Mouse (Mus musculus) G1E (cell line): ENCODE results near the gene G6pc3. TPM values are rescaled to one million over a fixed set of nuclear protein-coding genes. Genes with fewer than 3 reads are reported as not detected.

Experiments
- ATAC-seq: 2 replicates; pipeline ENCODE4 v1.8.0; 2016; ENCODE audit warnings: mild to moderate bottlenecking; ENCODE audit not compliant: insufficient number of reproducible peaks, poor library complexity, low FRiP score, severe bottlenecking; ENCODE audit errors: extremely low read depth
- DNase-seq: peaks from one replicate; pipeline ENCODE4 v3.0.0; 2012; ENCODE audit warnings: low spot score
- H3K27me3 ChIP-seq: 2 replicates; pipeline ENCODE4 v1.6.1; 2012; ENCODE audit warnings: mild to moderate bottlenecking, low read length, inconsistent platforms; ENCODE audit not compliant: insufficient read depth
- H3K36me3 ChIP-seq: replicated peaks from 2 replicates; pipeline ENCODE3; 2012; ENCODE audit warnings: mild to moderate bottlenecking, inconsistent platforms
- H3K4me1 ChIP-seq: 2 replicates; pipeline ENCODE4 v1.6.1; 2012; ENCODE audit warnings: low read depth, low read length, inconsistent platforms, mixed read lengths; ENCODE audit not compliant: insufficient read depth
- H3K4me3 ChIP-seq: 2 replicates; pipeline ENCODE4 v1.5.1; 2012; ENCODE audit warnings: low read depth, mild to moderate bottlenecking, inconsistent platforms, low read length, moderate library complexity, mixed read lengths
- H3K9me3 ChIP-seq: replicated peaks from 2 replicates; pipeline ENCODE4 v1.6.1; 2012; ENCODE audit warnings: inconsistent platforms
- CTCF ChIP-seq: IDR thresholded peaks from 2 replicates; pipeline ENCODE4 v1.5.1; 2012; ENCODE audit warnings: low read depth, low read length, inconsistent platforms, mixed read lengths
- GATA1 ChIP-seq: IDR thresholded peaks from 2 replicates; pipeline ENCODE4 v1.6.1; 2012; ENCODE audit warnings: borderline replicate concordance, low read length, inconsistent platforms, mixed read lengths
- GATA2 ChIP-seq: IDR thresholded peaks from 2 replicates; pipeline ENCODE4 v1.6.1; 2012; ENCODE audit warnings: low read depth, low read length, inconsistent platforms, borderline replicate concordance
- POLR2AphosphoS5 ChIP-seq: IDR thresholded peaks from 2 replicates; pipeline ENCODE4 v1.6.1; 2012; ENCODE audit warnings: low read depth, low read length, inconsistent platforms; ENCODE audit not compliant: insufficient replicate concordance
- TAL1 ChIP-seq: conservative IDR thresholded peaks from 2 replicates; pipeline ENCODE4 v1.6.1; 2012; ENCODE audit warnings: low read depth, low read length, inconsistent platforms, mixed read lengths
- polyA plus RNA-seq: library from polyadenylated mRNA; stranded (reverse); fragments of >175 nt; gene quantifications from 2 replicates; pipeline ENCODE4 v1.2.3, GENCODE M21; 2012
- total RNA-seq, 2 experiments: library from RNA; stranded (forward) in 1 of 2; stranded (reverse) in 1 of 2; fragments of 200-1000 nt in 1 of 2; fragments of >200 nt in 1 of 2; fragmentation: Nextera tagmentation in 1 of 2; gene quantifications; 2 replicates each; pipeline ENCODE4 v1.2.3; 2014 to 2017

The G6pc3 gene
- total and polyA plus RNA-seq, 3 experiments = 12.4 to 37.8 (median 14.8) TPM

GRCm38 (mm10) chr11:102236022-102236421, 46.6 kb downstream of the G6pc3 start:
- Histone ChIP-seq H3K27me3 (peaks cover 45% of the 10 kb centered on the region), H3K4me3 (no peak overlapping the region), H3K4me1 (peaks cover 11% of the 10 kb centered on the region; the same call in 1 of the 2 replicates), H3K36me3 (no peaks in the 10 kb centered on the region), H3K9me3 (no peaks in the 10 kb centered on the region)
- TF ChIP-seq CTCF (no peak), GATA1 (no peak), GATA2 (no peak), POLR2AphosphoS5 (no peak), TAL1 (no peak)
- ATAC-seq (no peak), DNase-seq (no peak)

- Histone ChIP-seq H3K4me3 (no peak overlapping the region), H3K9me3 (no peaks in the 10 kb centered on the region), H3K27me3 (peaks cover 49% of the 10 kb centered on the region), H3K36me3 (no peaks in the 10 kb centered on the region), H3K4me1 (peaks cover 25% of the 10 kb centered on the region)
- TF ChIP-seq TAL1 (no peak), CTCF (no peak), GATA1 (no peak), GATA2 (no peak), POLR2AphosphoS5 (no peak)
- DNase-seq (no peak), ATAC-seq (no peak)
Measured at GRCm38 (mm10) chr11:102240636-102241035, 51.2 kb downstream of the G6pc3 start.

DNA sequence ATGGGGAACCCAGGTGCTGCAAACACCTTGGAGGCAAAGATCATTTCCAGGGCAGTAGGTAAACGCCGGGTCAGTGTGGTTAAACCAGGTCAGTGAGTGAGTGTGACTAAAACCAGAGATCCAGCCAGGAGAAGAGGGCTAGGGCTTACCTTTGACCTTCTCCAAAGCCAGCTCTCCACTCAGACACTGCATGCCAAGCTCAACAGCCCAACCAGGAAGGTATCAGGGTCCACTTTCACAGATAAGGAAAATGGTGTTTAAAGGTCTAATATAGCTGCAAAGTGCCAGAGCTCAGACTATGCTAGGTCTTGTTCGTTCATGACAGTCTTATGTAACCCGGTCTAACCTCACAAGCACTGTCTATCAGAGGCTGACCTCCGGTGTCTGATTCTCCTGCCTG, 51.8 kb downstream of the G6pc3 start:
- no peaks in the 10 kb centered on the region for H3K9me3 ChIP-seq
- peaks cover 24% of the 10 kb centered on the region for H3K4me1 ChIP-seq
- H3K36me3 ChIP-seq = no peaks in the 10 kb centered on the region
- TF ChIP-seq POLR2AphosphoS5 (no peak), GATA1 (no peak), TAL1 (no peak), GATA2 (no peak), CTCF (no peak)
- DNase-seq = no peak
- H3K4me3 ChIP-seq = no peak overlapping the region
- H3K27me3 ChIP-seq = peaks cover 46% of the 10 kb centered on the region
- ATAC-seq = no peak

DNA sequence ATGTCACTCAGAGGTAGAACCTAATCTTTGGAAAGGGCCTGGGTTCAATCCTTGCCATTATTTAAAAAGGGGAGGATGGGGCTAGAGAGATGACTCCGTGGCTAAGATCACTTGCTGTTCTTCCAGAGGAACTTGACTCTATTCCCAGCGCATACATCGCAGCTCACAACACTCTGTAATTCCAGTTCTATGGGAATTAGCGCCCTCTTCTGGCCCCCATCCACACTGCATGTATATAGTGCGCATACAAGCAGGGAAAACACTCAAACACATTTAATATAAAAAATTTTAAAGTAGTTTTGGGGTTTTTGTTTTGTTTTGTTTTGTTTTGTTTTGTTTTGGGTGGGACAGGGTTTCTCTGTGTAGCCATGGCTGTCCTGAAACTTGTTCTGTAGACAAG, 52.5 kb downstream of the G6pc3 start:
- peaks cover 42% of the 10 kb centered on the region for H3K27me3 ChIP-seq
- no peaks in the 10 kb centered on the region for H3K9me3 ChIP-seq
- H3K4me3 ChIP-seq = no peak overlapping the region
- no peaks in the 10 kb centered on the region for H3K36me3 ChIP-seq
- TF ChIP-seq GATA2 = no peak
- TF ChIP-seq GATA1 = no peak
- no peak for TF ChIP-seq CTCF
- TF ChIP-seq TAL1 = no peak
- TF ChIP-seq POLR2AphosphoS5 = no peak
- DNase-seq (no peak), ATAC-seq (no peak)
- H3K4me1 ChIP-seq = peaks cover 21% of the 10 kb centered on the region

Other genes with a start within 250 kb of the G6pc3 start
Only the 20 nearest of the 21 such genes appear.
- gene Sost, start 222.6 kb upstream of the G6pc3 start, total RNA-seq (2014; fragmentation: Nextera tagmentation) = not detected in 2 replicates
- gene Sost, start 222.6 kb upstream of the G6pc3 start, total RNA-seq (2017) = 0.06 TPM in 1 of 2 replicates, not detected in the other
- not detected in 2 replicates for gene Sost, start 222.6 kb upstream of the G6pc3 start, polyA plus RNA-seq
- not detected in 2 replicates for gene Cfap97d1, start 205.3 kb upstream of the G6pc3 start, total RNA-seq (2014; fragmentation: Nextera tagmentation)
- not detected in 2 replicates for gene Cfap97d1, start 205.3 kb upstream of the G6pc3 start, total RNA-seq (2017)
- not detected in 2 replicates for gene Cfap97d1, start 205.3 kb upstream of the G6pc3 start, polyA plus RNA-seq
- 12.5 and 17.3 TPM in 2 replicates for gene Dusp3, start 202.6 kb upstream of the G6pc3 start, total RNA-seq (2014; fragmentation: Nextera tagmentation)
- 14.6 and 16.0 TPM in 2 replicates for gene Dusp3, start 202.6 kb upstream of the G6pc3 start, total RNA-seq (2017)
- 3.4 and 4.8 TPM in 2 replicates for gene Dusp3, start 202.6 kb upstream of the G6pc3 start, polyA plus RNA-seq
- not detected in 2 replicates for gene Mpp3, start 161.2 kb upstream of the G6pc3 start, total RNA-seq (2014; fragmentation: Nextera tagmentation)
- 0.06 and 0.22 TPM in 2 replicates for gene Mpp3, start 161.2 kb upstream of the G6pc3 start, total RNA-seq (2017)
- gene Mpp3, start 161.2 kb upstream of the G6pc3 start, polyA plus RNA-seq = not detected in 2 replicates
- not detected in 2 replicates for gene Cd300lg, start 148.1 kb upstream of the G6pc3 start, total RNA-seq (2014; fragmentation: Nextera tagmentation)
- 0.06 TPM in 1 of 2 replicates, not detected in the other for gene Cd300lg, start 148.1 kb upstream of the G6pc3 start, total RNA-seq (2017)
- gene Cd300lg, start 148.1 kb upstream of the G6pc3 start, polyA plus RNA-seq = not detected in 2 replicates
- 16.1 and 17.2 TPM in 2 replicates for gene Mpp2, start 101.1 kb upstream of the G6pc3 start, total RNA-seq (2014; fragmentation: Nextera tagmentation)
- gene Mpp2, start 101.1 kb upstream of the G6pc3 start, total RNA-seq (2017) = 3.1 and 3.4 TPM in 2 replicates
- 11.9 and 13.9 TPM in 2 replicates for gene Mpp2, start 101.1 kb upstream of the G6pc3 start, polyA plus RNA-seq
- not detected in 2 replicates for gene Ppy, start 88.3 kb upstream of the G6pc3 start, total RNA-seq (2014; fragmentation: Nextera tagmentation)
- not detected in 2 replicates for gene Ppy, start 88.3 kb upstream of the G6pc3 start, total RNA-seq (2017)
- gene Ppy, start 88.3 kb upstream of the G6pc3 start, polyA plus RNA-seq = 0.16 TPM in 1 of 2 replicates, not detected in the other
- gene Pyy, start 81.8 kb upstream of the G6pc3 start, total RNA-seq (2014; fragmentation: Nextera tagmentation) = not detected in 2 replicates
- gene Pyy, start 81.8 kb upstream of the G6pc3 start, total RNA-seq (2017) = not detected in 2 replicates
- not detected in 2 replicates for gene Pyy, start 81.8 kb upstream of the G6pc3 start, polyA plus RNA-seq
- gene Nags, start 44.1 kb upstream of the G6pc3 start, total RNA-seq (2014; fragmentation: Nextera tagmentation) = not detected in 2 replicates
- 0.06 TPM in 1 of 2 replicates, not detected in the other for gene Nags, start 44.1 kb upstream of the G6pc3 start, total RNA-seq (2017)
- gene Nags, start 44.1 kb upstream of the G6pc3 start, polyA plus RNA-seq = not detected in 2 replicates
- gene Tmem101, start 33.2 kb upstream of the G6pc3 start, total RNA-seq (2014; fragmentation: Nextera tagmentation) = 8.3 and 10.2 TPM in 2 replicates
- 12.9 and 16.7 TPM in 2 replicates for gene Tmem101, start 33.2 kb upstream of the G6pc3 start, total RNA-seq (2017)
- 8.1 and 14.3 TPM in 2 replicates for gene Tmem101, start 33.2 kb upstream of the G6pc3 start, polyA plus RNA-seq
- gene Lsm12, start 4.3 kb upstream of the G6pc3 start, total RNA-seq (2014; fragmentation: Nextera tagmentation) = 160 and 182 TPM in 2 replicates
- 44.1 and 51.8 TPM in 2 replicates for gene Lsm12, start 4.3 kb upstream of the G6pc3 start, total RNA-seq (2017)
- gene Lsm12, start 4.3 kb upstream of the G6pc3 start, polyA plus RNA-seq = 114 and 136 TPM in 2 replicates
- 20.5 and 30.7 TPM in 2 replicates for gene Hdac5, start 40.5 kb downstream of the G6pc3 start, total RNA-seq (2014; fragmentation: Nextera tagmentation)
- gene Hdac5, start 40.5 kb downstream of the G6pc3 start, total RNA-seq (2017) = 24.0 and 24.4 TPM in 2 replicates
- 42.8 and 48.2 TPM in 2 replicates for gene Hdac5, start 40.5 kb downstream of the G6pc3 start, polyA plus RNA-seq
- 42.5 and 45.0 TPM in 2 replicates for gene BC030867, start 59.3 kb downstream of the G6pc3 start, total RNA-seq (2014; fragmentation: Nextera tagmentation)
- 4.9 and 5.7 TPM in 2 replicates for gene BC030867, start 59.3 kb downstream of the G6pc3 start, total RNA-seq (2017)
- gene BC030867, start 59.3 kb downstream of the G6pc3 start, polyA plus RNA-seq = 5.4 and 10.1 TPM in 2 replicates
- not detected in 2 replicates for gene Asb16, start 79.1 kb downstream of the G6pc3 start, total RNA-seq (2014; fragmentation: Nextera tagmentation)
- 0.05 TPM in 1 of 2 replicates, not detected in the other for gene Asb16, start 79.1 kb downstream of the G6pc3 start, total RNA-seq (2017)
- not detected in 2 replicates for gene Asb16, start 79.1 kb downstream of the G6pc3 start, polyA plus RNA-seq
- gene Tmub2, start 95.3 kb downstream of the G6pc3 start, total RNA-seq (2014; fragmentation: Nextera tagmentation) = 17.9 and 24.4 TPM in 2 replicates
- 30.3 and 32.4 TPM in 2 replicates for gene Tmub2, start 95.3 kb downstream of the G6pc3 start, total RNA-seq (2017)
- gene Tmub2, start 95.3 kb downstream of the G6pc3 start, polyA plus RNA-seq = 27.2 and 27.6 TPM in 2 replicates
- 24.4 and 29.9 TPM in 2 replicates for gene Atxn7l3, start 107.0 kb downstream of the G6pc3 start, total RNA-seq (2014; fragmentation: Nextera tagmentation)
- gene Atxn7l3, start 107.0 kb downstream of the G6pc3 start, total RNA-seq (2017) = 24.0 and 24.7 TPM in 2 replicates
- gene Atxn7l3, start 107.0 kb downstream of the G6pc3 start, polyA plus RNA-seq = 60.0 and 65.2 TPM in 2 replicates
- gene Ubtf, start 130.1 kb downstream of the G6pc3 start, total RNA-seq (2014; fragmentation: Nextera tagmentation) = 69.7 and 74.7 TPM in 2 replicates
- gene Ubtf, start 130.1 kb downstream of the G6pc3 start, total RNA-seq (2017) = 133 and 151 TPM in 2 replicates
- 179 and 180 TPM in 2 replicates for gene Ubtf, start 130.1 kb downstream of the G6pc3 start, polyA plus RNA-seq
- 5.9 and 596 TPM in 2 replicates for gene Slc4a1, start 176.6 kb downstream of the G6pc3 start, total RNA-seq (2014; fragmentation: Nextera tagmentation)
- 1.1 and 1.5 TPM in 2 replicates for gene Slc4a1, start 176.6 kb downstream of the G6pc3 start, total RNA-seq (2017)
- 2.3 and 2.9 TPM in 2 replicates for gene Slc4a1, start 176.6 kb downstream of the G6pc3 start, polyA plus RNA-seq
- not detected in 2 replicates for gene Rundc3a, start 203.8 kb downstream of the G6pc3 start, total RNA-seq (2014; fragmentation: Nextera tagmentation)
- 0.16 TPM in 1 of 2 replicates, not detected in the other for gene Rundc3a, start 203.8 kb downstream of the G6pc3 start, total RNA-seq (2017)
- gene Rundc3a, start 203.8 kb downstream of the G6pc3 start, polyA plus RNA-seq = not detected in 2 replicates
- gene Slc25a39, start 218.3 kb downstream of the G6pc3 start, total RNA-seq (2014; fragmentation: Nextera tagmentation) = 205 TPM in 2 replicates
- 55.3 and 55.9 TPM in 2 replicates for gene Slc25a39, start 218.3 kb downstream of the G6pc3 start, total RNA-seq (2017)
- gene Slc25a39, start 218.3 kb downstream of the G6pc3 start, polyA plus RNA-seq = 230 and 231 TPM in 2 replicates